Mouse (Mus musculus) urinary bladder, postnatal 14 days (tissue): ENCODE results near the gene Ss18l2.

Experiments used
- DNase-seq: peaks from one replicate; pipeline ENCODE4 v3.0.0; 2021; ENCODE audit warnings: low spot score

The Ss18l2 gene

DNA sequence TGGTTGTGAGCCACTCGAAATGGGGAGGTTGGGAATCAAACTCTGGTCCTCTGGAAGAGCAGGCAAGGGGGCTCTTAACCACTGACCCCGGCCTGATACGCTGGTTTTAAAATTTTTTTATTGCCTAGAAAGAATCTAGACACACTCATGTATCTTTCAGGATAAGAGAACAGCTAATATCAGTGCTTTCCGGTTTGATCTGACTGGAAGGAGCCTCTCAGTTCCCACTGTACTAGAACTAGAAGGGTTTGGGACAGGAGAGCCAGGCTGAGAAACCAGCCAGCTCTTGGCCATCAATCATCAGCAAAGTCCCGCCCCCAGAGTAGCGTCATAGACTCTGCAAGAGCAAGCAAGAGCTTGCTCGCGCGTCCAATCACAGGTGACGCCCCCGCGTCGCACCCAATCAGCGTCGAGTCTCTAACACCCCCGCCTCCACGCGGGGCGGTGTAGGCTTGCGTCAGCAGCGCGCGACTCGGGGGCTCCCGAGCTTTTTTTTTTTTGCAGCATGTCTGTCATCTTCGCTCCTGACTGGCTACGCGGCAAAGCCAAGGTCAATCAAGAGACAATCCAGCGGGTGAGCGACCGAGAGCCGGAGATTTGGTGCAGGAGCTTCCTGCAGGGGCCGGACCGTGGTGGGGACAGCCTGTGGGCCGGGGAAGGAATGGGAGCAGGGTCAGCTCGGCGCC is at the start of gene Ss18l2:
TSS of gene Ss18l2 (plus strand) at position 432 of the 686 bp plus-strand sequence.
- peak; percentile 100 for DNase-seq

DNA sequence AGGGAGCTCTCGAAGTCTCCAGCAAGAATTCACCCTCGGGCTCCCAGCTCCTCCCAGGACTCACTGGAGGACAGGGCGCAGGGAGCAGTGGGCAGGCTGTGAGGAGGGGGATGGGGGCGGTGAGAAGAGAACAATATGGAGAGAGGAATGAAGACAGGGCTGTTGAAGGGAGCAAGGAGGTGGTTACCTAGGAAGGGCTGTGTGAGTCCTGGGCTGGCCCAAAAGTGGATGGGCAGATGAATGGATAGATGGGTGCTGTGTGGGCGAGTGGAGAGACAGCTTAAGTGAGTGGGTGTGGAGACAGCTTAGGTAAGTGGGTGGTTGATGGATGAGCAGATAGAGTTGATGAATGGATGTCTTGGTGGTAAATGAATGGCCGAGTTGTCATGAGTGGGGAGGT is 46.7 kb upstream of the Ss18l2 start:
- no peak for DNase-seq

DNA sequence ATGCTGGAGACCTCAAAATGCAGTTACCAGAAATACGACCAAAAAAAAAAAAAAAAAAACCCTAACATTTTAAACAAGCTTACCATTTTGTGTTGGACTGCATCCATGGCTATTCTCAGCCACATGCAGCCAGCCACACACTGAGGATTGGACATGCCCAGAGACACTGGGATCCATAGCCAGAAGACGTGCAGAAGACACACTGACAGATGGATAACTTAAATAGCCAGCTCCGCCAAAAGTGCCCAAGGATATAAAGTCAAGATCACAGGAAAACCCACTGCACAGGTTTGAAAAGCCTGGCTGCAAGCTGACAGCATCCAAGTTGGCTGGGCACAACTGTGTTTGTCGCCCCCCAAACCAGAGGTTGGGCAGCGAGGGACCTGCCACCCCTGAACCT is 46.0 kb upstream of the Ss18l2 start:
- no peak for DNase-seq

DNA sequence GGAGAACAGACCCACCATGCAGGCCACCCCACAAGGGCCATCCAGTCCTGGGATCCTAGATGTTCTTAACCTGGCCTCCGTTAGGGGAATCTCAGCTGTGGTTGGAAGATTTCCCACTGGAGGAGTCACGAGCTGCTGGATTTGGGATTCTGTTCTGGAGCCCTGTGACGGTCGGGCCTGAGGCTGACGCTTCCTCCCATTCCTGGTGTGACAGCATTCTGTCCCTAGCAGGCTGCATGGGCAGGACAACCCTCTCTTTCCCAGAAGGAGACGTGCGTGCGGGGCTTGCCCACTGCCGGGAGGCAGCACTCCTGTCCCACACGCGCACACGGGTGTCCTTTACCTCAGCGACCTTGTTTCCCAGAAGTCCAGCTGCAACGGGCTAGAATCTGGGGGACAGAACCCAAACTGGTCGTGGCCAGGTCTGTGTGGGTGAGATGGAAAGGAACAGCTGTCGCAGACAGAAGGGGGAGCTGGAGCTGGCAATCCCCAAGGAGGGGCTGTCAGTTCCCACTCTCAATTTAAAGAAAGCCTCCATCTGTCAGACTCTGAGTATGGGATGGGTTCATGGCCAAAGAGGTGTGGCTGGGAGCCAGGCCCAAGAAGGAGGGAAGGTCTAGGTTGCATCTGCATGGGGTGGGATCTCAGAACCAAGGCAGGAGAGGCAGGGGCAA is 43.0 kb upstream of the Ss18l2 start:
- no peak for DNase-seq

DNA sequence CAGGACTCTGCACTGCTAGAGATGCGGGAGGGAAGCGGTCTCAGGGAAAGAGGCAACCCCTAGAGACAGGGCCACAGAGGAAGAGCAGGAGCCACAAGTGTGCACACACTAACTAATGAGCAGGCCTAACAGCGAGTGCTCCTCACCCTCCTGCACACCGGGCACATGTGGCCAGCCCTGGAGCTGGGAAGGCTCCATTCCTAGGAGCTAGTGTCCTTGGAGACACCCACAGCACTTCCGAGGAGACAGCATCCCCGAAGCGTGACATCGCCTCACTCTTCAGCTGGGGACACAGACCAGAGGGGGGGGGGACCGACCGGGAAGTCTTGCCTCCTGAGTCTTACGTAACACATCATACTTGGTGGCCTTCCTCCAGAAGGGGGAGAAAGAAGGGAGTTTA is 42.3 kb upstream of the Ss18l2 start:
- no peak for DNase-seq

DNA sequence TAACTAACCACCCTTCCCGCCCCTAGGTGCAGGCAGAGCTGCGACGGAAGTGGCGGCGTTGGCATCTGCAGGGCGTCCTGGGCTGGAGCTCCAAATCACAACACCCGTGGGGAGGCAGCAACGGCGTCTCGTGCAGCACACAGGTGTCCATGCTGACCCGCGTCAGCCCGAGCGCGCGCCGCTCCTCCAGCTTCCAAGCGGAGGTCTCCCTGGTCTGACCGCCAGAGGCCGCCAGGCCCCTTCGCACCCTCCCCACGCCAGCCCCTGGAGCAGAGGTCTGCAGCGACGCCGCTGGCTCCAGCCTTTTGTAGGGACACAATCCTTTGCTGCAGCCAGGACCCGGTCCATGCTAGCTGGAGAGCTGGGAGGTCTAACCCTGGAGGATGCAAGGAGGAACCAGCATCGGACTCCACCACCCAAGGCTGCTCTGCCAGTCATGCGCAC is 40.8 kb upstream of the Ss18l2 start:
- DNase-seq = peak; percentile 67

DNA sequence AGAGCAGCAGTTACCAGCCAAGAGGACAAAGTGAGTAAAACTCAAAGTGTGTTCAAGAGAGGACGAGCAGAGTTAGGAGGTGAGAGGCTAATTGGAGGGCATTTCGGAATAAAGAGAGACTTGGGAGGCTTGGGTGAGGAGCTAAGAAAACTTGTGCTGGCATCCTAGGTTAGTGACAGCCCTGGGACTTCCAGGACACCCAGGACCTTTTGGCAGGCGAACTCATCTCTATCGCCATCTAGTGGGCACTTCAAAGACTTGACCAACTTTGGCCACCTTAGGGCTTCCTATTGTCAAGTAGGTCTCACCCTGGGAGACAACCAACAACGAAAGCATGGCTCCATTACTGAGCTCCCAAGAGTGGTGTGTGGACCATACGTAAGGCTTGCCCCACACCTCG is 38.8 kb upstream of the Ss18l2 start:
- peak; percentile 46 for DNase-seq

DNA sequence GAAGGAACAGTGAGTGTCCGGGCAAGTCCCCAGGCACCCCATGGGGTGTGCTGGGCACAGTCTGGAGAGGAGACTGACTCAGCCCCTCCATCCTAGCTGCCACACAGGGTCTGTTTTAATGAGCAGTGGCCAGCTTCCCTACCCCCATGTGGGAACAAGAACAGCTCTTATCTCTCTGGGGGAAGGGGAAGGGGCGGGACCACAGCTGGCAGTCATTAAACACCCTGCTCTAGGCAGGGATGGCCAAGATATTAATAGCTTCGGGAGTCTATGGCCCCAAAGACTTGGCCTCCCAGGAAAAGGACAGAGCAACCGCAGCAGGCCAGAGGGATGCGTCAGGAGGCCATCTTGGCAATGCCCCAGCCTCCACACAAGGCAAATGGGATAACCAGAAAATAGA is 37.8 kb upstream of the Ss18l2 start:
- no peak for DNase-seq

DNA sequence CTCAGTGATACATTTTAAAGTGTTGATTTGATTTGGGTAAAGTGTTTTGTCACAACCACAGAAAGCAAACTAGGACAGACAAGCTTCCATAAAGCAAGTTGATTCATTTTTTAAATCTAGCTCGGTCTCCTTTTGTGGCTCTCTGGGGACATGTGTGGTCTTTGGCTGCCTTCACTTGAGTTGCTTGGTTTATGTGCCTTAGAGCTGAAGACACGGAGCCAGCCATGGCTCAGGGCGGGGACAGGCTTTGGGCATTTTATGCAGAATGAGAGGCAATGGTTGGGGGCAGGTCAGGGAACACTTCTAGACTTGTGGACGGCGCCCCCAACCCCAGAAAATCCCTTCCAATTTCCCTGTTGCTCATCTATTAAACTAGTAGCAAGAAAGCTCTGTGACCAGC is 36.4 kb upstream of the Ss18l2 start:
- no peak for DNase-seq

DNA sequence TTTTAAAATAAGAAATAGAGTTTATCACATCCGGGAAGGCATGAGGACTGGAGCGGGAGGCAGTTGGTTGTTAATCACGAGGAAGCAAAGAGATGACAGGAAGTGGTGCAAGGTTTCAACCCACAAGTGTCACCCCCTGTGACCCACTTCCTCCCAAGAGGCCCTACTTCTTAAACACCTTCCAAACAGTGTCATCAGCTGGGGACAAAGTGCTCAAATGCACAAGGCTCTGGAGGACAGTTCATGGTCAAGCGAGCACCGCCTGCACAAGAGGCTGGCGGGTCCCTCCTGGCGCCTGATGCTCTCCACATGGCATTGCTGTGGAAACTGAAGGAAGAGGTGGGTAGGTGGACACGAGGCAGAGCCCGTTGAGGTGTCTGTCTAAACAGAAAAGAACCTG is 35.1 kb upstream of the Ss18l2 start:
- DNase-seq = no peak

DNA sequence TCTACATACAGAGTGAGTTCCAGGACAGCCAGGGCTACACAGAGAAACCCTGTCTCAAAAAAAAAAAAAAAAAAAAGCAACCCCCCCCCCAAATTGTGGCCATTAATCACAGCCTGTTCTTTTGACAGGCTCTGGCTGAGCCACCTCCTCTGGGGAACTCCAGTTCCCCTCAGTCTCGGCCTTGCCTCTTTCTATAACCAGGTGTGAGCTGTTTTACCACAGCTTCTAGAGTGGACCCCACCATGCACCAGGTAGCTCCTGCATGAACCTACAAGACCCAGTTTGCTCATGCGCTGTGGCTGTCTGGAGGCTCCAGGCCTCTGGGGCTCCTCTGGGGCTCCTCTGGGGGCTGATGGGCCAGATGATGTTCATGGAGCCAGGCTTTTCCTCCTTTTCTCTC is 34.6 kb upstream of the Ss18l2 start:
- DNase-seq = no peak

DNA sequence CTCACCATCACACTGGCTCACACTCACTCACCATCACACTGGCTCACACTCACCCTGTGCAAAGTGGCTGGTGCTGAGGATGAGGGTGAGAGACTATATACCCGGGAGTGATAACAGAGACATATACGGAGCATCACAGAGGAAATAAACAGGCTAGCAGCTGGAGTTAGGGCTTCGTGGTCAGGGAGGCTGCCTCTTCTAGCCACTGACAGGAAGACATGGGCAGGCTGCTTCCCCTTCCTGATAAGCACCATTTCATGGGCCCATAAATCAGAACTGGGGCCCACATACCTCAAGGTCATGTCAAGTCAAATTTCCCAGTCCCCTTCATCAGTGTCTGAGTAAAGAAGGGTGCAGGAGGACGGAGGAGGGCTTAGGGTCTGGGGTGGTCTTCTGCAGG is 33.1 kb upstream of the Ss18l2 start:
- DNase-seq = no peak

DNA sequence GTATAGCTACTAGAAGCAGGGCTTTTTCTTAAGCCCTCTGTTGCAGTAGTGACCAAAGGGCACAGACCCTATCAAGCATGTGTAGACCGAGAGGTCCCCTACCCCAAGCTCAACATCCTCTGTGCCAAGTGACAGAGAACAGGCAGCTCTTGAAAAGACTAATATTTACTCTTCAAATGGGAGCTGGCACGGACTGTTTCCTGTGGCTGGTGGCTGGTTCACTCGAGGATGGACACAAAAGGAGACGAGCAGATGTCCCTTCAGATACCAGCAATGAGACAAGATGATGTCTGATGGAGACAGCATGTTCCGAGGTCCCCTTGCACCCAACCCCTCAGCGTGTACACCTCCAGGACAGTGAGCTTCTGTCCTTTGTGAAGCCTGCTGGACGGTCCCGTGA is 32.7 kb upstream of the Ss18l2 start:
- no peak for DNase-seq

DNA sequence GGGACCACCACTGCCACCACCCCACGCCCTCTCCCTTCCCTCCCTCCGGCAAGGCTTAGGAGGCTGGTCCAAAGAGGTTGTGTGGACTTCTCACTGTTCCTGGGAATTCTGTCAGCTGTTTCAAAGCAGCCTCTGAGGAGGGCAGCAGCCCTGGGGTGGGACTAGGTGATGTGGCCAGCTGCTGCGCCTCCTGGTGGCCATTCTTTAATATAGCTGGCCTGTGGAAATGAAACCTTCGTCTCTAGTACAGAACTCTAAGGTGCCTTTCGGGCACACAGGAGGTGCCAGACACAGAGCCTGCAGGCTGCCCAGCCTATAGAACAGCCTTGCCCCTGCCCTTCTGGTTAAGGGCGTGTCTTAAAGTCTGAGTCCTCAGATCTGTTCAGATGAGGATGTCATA is 30.6 kb upstream of the Ss18l2 start:
- peak; percentile 54 for DNase-seq

DNA sequence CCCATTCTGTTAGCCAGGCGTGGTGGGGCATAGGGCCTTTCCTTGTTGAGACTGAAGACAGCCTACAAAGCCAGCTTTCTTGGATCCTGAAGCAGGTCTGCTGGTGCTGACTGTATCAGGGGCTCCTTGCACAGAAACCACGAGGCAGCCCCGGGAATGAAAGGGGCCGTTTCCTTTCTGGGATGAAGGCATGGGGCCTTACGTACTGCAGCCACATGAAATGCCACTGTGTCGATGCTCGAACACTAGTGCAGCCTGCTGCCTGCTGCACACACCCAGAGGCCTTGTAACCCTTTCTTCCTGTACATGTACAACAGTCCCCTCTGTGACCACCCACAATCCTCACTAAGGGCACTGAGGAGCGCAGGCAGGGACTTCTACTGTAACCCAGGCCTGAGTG is 28.9 kb upstream of the Ss18l2 start:
- DNase-seq = no peak

DNA sequence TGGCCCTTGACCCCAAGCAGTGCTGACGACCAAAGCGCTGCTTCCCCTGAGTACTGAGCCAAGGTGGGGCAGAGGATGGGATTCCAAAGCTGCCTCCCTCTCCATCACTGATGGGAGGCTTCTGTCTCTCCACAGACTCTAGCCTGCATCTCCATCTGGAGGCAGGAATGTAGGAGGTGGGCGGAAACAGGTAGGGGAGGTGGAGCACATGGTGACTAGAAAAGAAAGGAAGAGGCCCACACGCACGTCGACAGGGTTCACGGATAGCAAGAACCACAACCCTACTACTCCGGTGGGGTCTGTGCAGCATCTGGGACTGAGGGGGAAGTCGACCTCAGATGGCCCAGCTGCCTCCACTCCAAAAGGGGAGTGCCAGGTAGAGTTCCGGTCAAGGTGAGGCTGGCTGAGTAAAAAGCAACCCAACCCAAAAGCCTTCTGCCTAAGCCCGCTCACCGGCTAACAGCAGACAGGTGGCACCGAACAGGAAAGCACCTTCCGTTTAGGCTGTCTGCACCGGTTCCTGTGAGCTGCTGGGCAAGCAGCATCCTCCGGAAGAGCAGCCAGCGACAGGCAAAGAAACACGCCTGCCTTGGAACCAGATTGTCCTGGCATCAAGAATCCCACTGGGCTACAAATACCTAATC is 28.0 kb upstream of the Ss18l2 start:
- DNase-seq = no peak

DNA sequence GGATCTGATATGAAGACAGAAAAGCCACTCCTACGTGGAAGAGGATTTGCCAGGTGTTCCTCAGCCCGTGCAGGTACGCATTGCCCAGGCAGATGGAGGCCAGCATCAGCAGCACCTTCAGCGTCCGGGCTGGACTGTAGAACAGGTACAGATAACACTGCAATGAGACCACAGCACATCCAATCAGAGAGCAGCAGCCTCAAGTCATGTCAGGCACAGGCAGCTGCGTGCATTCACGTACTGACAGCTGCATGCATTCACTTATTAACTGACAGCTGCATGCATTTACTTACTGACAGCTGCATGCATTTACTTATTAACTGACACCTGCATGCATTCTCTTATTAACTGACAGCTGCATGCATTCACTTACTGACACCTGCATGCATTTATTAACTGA is 25.4 kb upstream of the Ss18l2 start:
- no peak for DNase-seq

DNA sequence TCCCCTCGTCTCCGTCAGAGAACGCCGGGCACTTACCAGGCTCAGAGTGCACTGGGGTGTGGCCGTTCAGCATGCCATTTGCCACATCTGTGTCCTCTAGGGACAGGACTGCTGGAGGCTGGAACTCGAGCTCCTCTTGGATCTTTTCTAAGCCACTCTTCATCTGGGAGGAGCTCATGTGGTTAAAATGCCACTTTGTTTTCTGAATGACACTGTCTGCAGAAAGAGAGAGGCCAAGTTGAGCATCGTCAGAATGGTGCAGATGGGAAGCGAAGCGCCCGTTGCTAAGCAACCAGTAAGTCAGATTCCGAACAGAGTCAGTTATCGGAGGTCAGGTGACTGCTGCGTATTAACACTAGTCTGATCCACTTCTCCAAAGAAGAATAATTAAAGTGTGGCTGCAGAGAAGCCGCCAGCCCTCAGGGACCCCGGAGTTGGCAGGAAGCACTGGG is 19.9 kb upstream of the Ss18l2 start:
- DNase-seq = no peak

DNA sequence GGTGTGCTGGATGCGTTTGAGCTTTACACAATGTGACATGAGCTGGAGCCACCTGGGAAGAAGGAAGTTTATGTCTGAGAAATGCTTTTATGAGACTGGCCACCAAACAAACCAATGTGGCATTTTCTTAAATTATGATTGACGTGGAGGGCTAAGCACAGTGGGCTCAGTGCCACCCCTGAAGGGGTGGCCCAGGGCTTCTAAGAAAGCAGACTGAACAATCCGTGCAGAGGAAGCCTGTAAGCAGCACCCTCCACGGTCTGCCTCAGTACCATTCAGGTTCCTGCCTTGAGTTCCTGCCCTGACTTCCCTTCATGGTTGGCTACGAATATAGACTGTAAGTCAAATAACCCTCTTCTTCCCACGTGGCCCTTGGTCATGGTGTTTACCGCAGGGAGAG is 19.4 kb upstream of the Ss18l2 start:
- no peak for DNase-seq

DNA sequence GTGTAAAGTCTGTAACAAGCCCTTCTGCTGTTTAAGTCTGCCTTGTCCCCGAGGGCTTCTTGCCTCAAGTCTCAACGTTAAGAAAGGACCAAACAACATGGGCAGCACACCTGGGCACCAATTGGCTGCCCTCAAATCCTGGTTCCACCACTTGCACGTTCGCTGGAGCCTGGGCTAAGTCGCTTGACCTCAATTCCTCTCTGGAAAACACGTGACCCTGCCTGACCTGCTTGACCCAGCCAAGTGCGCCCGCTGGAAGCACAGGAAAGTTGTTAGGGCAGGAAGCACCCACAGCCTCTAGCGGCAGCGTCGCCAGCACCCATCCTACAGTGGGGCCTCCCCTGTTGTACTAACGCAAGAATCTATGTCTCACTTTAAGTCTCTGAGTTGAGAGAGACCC is 15.4 kb upstream of the Ss18l2 start:
- no peak for DNase-seq

DNA sequence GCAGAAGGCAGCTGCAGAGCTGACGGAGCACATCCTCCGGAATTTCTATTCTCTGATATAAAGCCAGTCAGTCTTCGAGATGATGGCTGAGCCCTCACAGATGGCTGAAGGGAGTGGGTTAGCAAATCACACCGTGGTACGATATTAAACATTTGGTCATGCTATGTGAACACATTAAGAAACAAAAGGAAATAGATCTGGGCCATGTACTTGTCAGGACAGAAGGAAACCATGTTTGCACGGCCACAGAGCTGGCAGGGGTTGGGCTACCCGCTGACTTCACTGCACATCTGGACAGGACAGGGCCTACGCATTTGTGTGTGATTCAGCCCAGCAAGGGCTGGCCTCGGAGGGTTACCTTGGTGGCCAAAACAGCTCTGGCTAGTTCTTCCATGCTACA is 13.5 kb upstream of the Ss18l2 start:
- DNase-seq = no peak

DNA sequence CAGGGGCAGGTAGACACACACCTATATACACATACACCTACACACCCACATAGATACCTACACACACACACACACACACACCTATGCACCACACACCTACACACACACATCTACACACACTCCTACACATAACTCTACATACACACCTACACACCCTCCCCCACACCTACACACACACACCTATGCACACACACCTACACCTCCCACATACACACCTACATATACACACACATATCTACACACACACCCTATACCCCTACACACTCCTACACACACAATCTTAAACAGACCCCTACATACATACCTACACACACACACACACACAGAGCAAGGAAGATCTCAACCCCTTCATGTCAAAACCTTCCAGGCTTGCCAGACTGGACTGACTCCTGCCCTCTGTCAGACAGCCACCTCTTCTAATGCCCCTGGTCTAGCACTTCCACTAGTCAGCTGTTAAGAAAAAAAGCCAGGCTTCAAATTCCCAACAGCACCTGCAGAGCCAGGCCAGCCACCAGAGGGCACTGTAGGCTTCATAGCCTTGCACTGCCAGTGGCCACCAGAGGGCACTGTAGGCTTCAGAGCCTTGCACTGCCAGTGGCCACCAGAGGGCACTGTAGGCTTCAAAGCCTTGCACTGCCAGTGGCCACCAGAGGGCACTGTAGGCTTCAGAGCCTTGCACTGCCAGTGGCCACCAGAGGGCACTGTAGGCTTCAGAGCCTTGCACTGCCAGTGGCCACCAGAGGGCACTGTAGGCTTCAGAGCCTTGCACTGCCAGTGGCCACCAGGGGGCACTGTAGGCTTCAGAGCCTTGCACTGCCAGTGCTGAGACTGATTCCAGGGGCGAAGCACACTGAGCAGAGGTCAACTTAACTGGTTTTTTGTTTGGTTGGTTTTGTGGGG is 12.7 kb upstream of the Ss18l2 start:
- peak; percentile 58 for DNase-seq
